Mouse (Mus musculus): ENCODE data around the gene Kazn. TPM values are rescaled to one million over a fixed set of nuclear protein-coding genes. Genes with fewer than 3 reads are reported as not detected.
A peak's percentile ranks its signal among the peaks of the same experiment; 100 is the strongest.

Kazn gene
- polyA plus RNA-seq, 2 experiments from 2014 or later = not detected

- no peak for ATAC-seq
Measured at GRCm38 (mm10) chr4:142098303-142098702, 140.9 kb downstream of the Kazn start.

GRCm38 (mm10) chr4:142097871-142098270, 141.3 kb downstream of the Kazn start:
- no peak for ATAC-seq

GRCm38 (mm10) chr4:142095513-142096241, 143.5 kb downstream of the Kazn start:
- no peak for ATAC-seq

GRCm38 (mm10) chr4:142094386-142094785, 144.8 kb downstream of the Kazn start:
- ATAC-seq = no peak

- no peak for ATAC-seq
Measured at GRCm38 (mm10) chr4:142091100-142091499, 148.1 kb downstream of the Kazn start.

- ATAC-seq = no peak
Measured at GRCm38 (mm10) chr4:142089966-142090365, 149.2 kb downstream of the Kazn start.

GRCm38 (mm10) chr4:142088836-142089235, 150.4 kb downstream of the Kazn start:
- ATAC-seq = no peak

- no peak for ATAC-seq
Measured at GRCm38 (mm10) chr4:142088409-142088808, 150.8 kb downstream of the Kazn start.

- ATAC-seq = no peak
Measured at GRCm38 (mm10) chr4:142084936-142085563, 154.2 kb downstream of the Kazn start.

GRCm38 (mm10) chr4:142084131-142084899, 154.9 kb downstream of the Kazn start, which contains the start of gene Tmem51:
Gene Tmem51 (minus strand): TSS chr4:142084304.
- no peak for ATAC-seq

GRCm38 (mm10) chr4:142083762-142084130, 155.5 kb downstream of the Kazn start:
- ATAC-seq = peak; percentile 32

GRCm38 (mm10) chr4:142083193-142083592, 156.0 kb downstream of the Kazn start:
- ATAC-seq = no peak

GRCm38 (mm10) chr4:142082703-142083102, 156.5 kb downstream of the Kazn start:
- ATAC-seq = no peak

GRCm38 (mm10) chr4:142081631-142082283, 157.4 kb downstream of the Kazn start:
- no peak for ATAC-seq

GRCm38 (mm10) chr4:142080901-142081630, 158.1 kb downstream of the Kazn start:
- ATAC-seq = no peak

- ATAC-seq = no peak
Measured at GRCm38 (mm10) chr4:142080487-142080767, 158.8 kb downstream of the Kazn start.

GRCm38 (mm10) chr4:142079629-142080486, 159.3 kb downstream of the Kazn start:
- no peak for ATAC-seq

- no peak for ATAC-seq
Measured at GRCm38 (mm10) chr4:142077572-142078271, 161.5 kb downstream of the Kazn start.

- no peak for ATAC-seq
Measured at GRCm38 (mm10) chr4:142076883-142077282, 162.3 kb downstream of the Kazn start.

GRCm38 (mm10) chr4:142075931-142076330, 163.3 kb downstream of the Kazn start:
- ATAC-seq = no peak
